Mouse (Mus musculus) cerebellum, postnatal 36 days (tissue): ENCODE measurements at regions not wholly inside any gene's neighbourhood (a gene's known extent, or its start where the extent isn't known, plus 50 kb on each side); places are given as distances from the start of the nearest gene placed in this dataset.
A peak's percentile ranks its signal among the peaks of the same experiment; 100 is the strongest.
"Not testable (repeated sequence)": the region's sequence is repeated elsewhere in the genome, so short reads cannot be mapped to it uniquely, and the experiment has no call there.

Experiments
- DNase-seq, 2 experiments: peaks; one replicate each; pipeline ENCODE4 v3.0.0; 2021 to 2022; ENCODE audit warnings: mixed read lengths in 2 of 2

- no peak for DNase-seq
These were observed 611.2 kb downstream of the 5730507C01Rik start for GRCm38 (mm10) chr12:19125541-19125940.

DNA sequence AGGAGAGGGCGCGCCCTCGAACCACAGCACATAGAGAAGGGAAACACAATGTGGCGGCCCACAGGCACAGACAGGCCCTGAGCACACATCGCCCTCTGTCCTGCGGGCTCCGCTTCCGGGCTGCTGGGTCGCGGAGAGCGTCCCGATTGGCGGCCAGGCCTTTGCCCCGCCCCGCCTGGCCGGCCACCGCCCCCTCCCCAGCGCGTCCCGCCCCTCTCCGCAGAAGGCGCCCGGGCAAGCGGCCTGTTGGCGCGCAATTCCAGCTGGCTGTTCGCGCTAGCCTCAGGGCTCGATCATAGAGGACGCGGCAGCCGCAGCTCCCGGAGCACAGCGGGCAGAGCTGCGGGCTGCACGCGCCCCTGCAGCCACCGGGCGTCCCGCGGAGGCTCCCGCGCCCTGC lies 661.3 kb downstream of the 5730507C01Rik start:
- no peak for DNase-seq

DNA sequence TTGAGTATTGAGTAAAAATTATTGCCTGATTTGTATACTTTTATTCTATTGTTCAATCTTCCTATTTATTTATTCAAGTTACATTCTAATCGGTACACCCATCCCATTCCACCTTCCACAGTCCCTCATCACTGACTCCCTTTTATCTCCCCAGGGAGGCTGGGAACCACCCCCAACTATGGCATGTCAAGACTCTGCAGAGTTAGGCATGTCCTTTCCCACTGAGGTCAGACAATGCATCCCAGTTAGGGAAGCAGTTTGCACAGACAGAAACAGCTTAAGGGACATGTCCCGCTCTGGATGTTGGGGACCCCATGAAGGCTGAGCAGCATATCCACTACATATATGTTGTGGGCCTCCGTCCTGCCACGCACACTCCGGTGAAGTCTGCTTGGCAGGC lies 678.1 kb downstream of the 5730507C01Rik start:
- no peak for DNase-seq

GRCm38 (mm10) chr12:19193041-19193440 lies 678.7 kb downstream of the 5730507C01Rik start:
- DNase-seq: not testable (repeated sequence)

DNA sequence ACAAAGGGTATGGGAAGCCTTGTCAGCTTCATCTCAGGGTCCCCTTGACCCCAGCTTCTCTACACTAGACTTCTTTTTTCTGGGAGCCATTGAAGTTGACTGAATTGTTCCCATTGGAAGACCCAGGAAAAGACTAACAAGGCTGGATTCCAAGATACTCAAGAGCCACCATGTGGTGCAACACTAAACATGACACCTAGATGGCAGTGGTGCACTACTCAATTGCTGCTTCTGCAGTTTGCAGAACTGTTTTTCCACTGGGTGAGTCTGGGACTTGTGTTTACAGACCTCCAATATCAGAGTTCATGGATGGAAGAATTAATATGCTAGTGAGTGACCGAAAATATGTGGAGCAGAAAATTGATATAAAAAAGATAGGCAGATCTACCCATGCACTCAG lies 709.7 kb downstream of the 5730507C01Rik start:
- not testable (repeated sequence) for DNase-seq

DNA sequence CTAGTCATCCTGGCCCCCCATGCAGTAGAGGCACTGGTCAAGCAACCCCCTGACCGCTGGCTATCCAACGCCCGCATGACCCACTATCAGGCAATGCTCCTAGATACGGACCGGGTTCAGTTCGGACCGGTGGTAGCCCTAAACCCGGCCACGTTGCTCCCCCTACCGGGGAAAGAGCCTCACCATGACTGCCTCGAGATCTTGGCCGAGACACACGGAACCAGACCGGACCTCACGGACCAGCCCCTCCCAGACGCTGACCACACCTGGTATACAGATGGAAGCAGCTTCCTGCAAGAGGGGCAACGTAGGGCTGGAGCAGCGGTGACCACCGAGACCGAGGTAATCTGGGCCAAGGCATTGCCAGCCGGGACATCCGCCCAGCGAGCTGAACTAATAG lies 707.6 kb upstream of the Gm21863 start:
- DNase-seq: peak; percentile 9 to 15

- peak in 1 of 2 experiments; percentile 1 for DNase-seq
These were observed 665.9 kb upstream of the Gm21863 start for GRCm38 (mm10) chr12:19288271-19288890.

- not testable (repeated sequence) for DNase-seq
These were observed 665.3 kb upstream of the Gm21863 start for GRCm38 (mm10) chr12:19289038-19289437.

DNA sequence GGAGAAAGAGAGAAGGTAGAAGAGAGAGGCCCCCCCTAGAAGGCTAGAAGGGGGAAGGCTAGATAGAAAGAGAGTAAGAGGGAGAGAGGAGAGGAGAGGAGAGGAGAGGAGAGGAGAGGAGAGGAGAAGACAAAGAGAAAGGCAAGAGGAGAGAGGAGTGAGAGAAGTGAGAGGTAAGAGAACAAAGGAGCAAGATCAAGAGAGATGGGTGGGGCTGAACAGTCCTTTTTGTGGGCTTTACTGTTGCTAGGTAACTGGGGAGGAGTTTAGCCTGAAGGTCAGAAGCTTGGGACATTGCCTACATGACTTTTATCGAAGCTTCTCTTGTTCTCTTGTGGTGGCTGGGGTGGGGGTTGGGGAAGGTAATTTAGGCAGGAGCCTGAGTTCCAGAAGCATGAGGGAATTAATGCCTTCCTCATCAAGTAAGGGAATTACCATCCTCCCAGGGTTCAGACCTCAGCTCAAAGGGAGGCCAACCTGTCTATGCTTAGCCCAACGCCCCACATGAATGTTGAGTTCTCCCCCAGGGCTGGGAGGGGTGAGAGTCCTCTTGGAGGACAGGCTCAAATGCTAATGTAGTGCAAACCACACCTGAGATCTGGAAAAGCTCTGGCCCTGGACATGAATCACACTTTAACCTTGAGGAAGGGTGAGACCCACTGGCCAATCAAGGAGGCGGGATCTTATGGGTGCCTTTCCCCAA lies 662.1 kb upstream of the Gm21863 start:
- not testable (repeated sequence) for DNase-seq
